Mouse (Mus musculus): Measurements from ENCODE around the gene Gpr4.

Gene Gpr4

GRCm38 (mm10) chr7:19211996-19212755 is at the start of gene Gpr4:
Gene Gpr4 (plus strand): TSS chr7:19212538.
- DNase-seq, result no peak

- no peak for DNase-seq
These were observed 49.4 kb upstream of the Gpr4 start for GRCm38 (mm10) chr7:19162928-19163327.

GRCm38 (mm10) chr7:19163752-19164151 is 48.6 kb upstream of the Gpr4 start:
- DNase-seq, result no peak

- DNase-seq, result no peak
These were observed 48.1 kb upstream of the Gpr4 start for GRCm38 (mm10) chr7:19164189-19164588.

- DNase-seq, result no peak
These were observed 47.4 kb upstream of the Gpr4 start for GRCm38 (mm10) chr7:19164978-19165377.

GRCm38 (mm10) chr7:19165656-19166423 is 46.5 kb upstream of the Gpr4 start, which contains the start of gene Gipr:
Gene Gipr (minus strand): TSS chr7:19166127.
- DNase-seq, result no peak

- no peak for DNase-seq
These were observed 45.3 kb upstream of the Gpr4 start for GRCm38 (mm10) chr7:19166990-19167389.

- DNase-seq, result no peak
These were observed 42.8 kb upstream of the Gpr4 start for GRCm38 (mm10) chr7:19169506-19169905.

- DNase-seq, result no peak
These were observed 42.2 kb upstream of the Gpr4 start for GRCm38 (mm10) chr7:19170142-19170541.

- no peak for DNase-seq
These were observed 40.5 kb upstream of the Gpr4 start for GRCm38 (mm10) chr7:19171831-19172230.

GRCm38 (mm10) chr7:19172874-19173273 is 39.5 kb upstream of the Gpr4 start:
- DNase-seq, result peak; percentile 84 to 92

- peak; percentile 83 to 84 for DNase-seq
These were observed 36.4 kb upstream of the Gpr4 start, which contains the start of gene Eml2 for GRCm38 (mm10) chr7:19175708-19176515. Gene Eml2 (plus strand): TSS chr7:19176421.

GRCm38 (mm10) chr7:19176516-19176947 is 35.8 kb upstream of the Gpr4 start:
- no peak for DNase-seq

- peak in 1 of 2 experiments; percentile 30 for DNase-seq
These were observed 35.1 kb upstream of the Gpr4 start for GRCm38 (mm10) chr7:19177216-19177615.

- peak in 1 of 2 experiments; percentile 51 for DNase-seq
These were observed 34.3 kb upstream of the Gpr4 start for GRCm38 (mm10) chr7:19178035-19178434.

GRCm38 (mm10) chr7:19178443-19179092 is 33.8 kb upstream of the Gpr4 start:
- peak; percentile 87 to 93 for DNase-seq

GRCm38 (mm10) chr7:19179173-19179572 is 33.2 kb upstream of the Gpr4 start:
- peak; percentile 56 to 70 for DNase-seq

- DNase-seq, result no peak
These were observed 32.4 kb upstream of the Gpr4 start for GRCm38 (mm10) chr7:19179936-19180335.

GRCm38 (mm10) chr7:19180862-19181429 is 31.4 kb upstream of the Gpr4 start:
- no peak for DNase-seq

GRCm38 (mm10) chr7:19184250-19184649 is 28.1 kb upstream of the Gpr4 start:
- DNase-seq, result no peak

GRCm38 (mm10) chr7:19184758-19185157 is 27.6 kb upstream of the Gpr4 start:
- no peak for DNase-seq

GRCm38 (mm10) chr7:19194676-19195075 is 17.7 kb upstream of the Gpr4 start:
- DNase-seq, result no peak
